Mouse (Mus musculus) forebrain, embryonic 12.5 days (tissue): ENCODE measurements around the gene Mcu. TPM values are rescaled to one million over a fixed set of nuclear protein-coding genes. Genes with fewer than 3 reads are reported as not detected.

Experiments used
- ATAC-seq: fragments of 200-750 bp; cut with Nextera tagmentation; 2 replicates; pipeline ENCODE4 v1.8.0; 2017; ENCODE audit warnings: moderate TSS enrichment; ENCODE audit not compliant: low FRiP score
- H3K27ac ChIP-seq: fragments of 300-500 bp; sonication (generic); 2 replicates; pipeline ENCODE4 v1.5.1; 2016; ENCODE audit warnings: mild to moderate bottlenecking
- H3K27me3 ChIP-seq: fragments of 300-500 bp; sonication (generic); 2 replicates; pipeline ENCODE4 v1.6.1; 2016; ENCODE audit warnings: mild to moderate bottlenecking
- H3K36me3 ChIP-seq: fragments of 300-500 bp; sonication (generic); replicated peaks from 2 replicates; pipeline ENCODE4 v1.6.1; 2016; ENCODE audit warnings: mild to moderate bottlenecking
- H3K4me1 ChIP-seq: fragments of 300-500 bp; sonication (generic); 2 replicates; pipeline ENCODE4 v1.6.1; 2016
- H3K4me2 ChIP-seq: fragments of 300-500 bp; sonication (generic); 2 replicates; pipeline ENCODE4 v1.6.1; 2016; ENCODE audit warnings: mild to moderate bottlenecking, moderate library complexity
- H3K4me3 ChIP-seq: fragments of 300-500 bp; sonication (generic); replicated peaks from 2 replicates; pipeline ENCODE4 v1.5.1; 2016; ENCODE audit warnings: mild to moderate bottlenecking
- H3K9ac ChIP-seq: fragments of 300-500 bp; sonication (generic); 2 replicates; pipeline ENCODE4 v1.6.1; 2016; ENCODE audit warnings: mild to moderate bottlenecking
- H3K9me3 ChIP-seq: fragments of 300-500 bp; sonication (generic); 2 replicates; pipeline ENCODE4 v1.6.1; 2016
- WGBS: fragments of 180-500 bp; shearing (Covaris S2); methylation state at CpG from one replicate; pipeline ENCODE4 v1.1.7; 2016; 5-methylcytosine and 5-hydroxymethylcytosine counted together
- polyA plus RNA-seq: library from polyadenylated mRNA; unstranded; fragments of >200 nt; fragmentation: Nextera tagmentation; extraction: Ambion mirVana; gene quantifications from 2 replicates; pipeline ENCODE4 v1.2.1, GENCODE M21; 2016

Gene Mcu
- polyA plus RNA-seq, 1 experiment from 2014 or later, result 16.1 TPM

GRCm38 (mm10) chr10:59579645-59580044 lies 36.8 kb downstream of the Mcu start:
- 95% methylated on average over 3 of the region's 3 CpGs for WGBS
- H3K36me3 ChIP-seq, result no peaks in the 10 kb centered on the region

DNA sequence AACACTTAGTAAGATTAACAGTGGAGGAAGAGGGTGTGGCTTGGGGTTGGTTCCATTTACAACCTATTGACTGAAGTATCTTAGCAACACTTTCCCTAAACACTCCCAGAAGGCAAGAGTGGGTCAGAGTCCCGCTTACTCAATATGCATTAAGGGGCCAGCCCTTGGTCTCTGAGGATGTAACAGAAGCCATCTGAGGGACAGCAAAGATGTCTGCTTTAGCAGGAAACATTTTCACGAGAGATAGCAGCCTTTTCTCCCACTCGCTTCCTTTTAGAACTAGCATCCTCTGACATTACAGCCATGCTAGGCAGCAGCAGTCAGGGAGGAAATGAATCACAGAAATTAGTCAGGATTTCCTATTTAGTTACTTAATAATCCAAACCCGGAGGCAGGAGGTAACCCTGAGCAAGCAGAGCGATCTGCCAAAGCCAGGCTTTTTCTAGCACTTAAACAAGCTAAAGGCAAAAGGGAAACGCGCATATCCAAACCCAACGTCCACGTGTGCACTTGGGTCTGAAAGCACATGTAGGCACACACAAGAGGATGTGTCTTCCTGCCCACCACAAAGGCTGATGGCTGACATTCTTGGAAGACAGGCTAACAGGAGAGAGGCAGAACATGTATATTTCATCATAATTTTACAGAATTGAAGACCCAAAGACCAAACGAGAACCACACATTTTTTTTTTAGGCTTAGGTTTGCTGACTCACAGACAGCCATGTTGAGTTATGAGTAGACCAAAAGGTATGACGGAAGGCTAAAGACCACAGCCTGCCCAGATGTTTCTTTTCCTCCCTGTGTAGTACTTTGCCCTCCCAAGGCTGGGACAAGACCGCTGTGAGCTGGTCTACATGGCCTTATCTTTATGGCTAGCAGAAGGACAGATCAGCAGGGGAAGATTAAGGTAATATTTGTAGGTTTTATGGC lies 38.4 kb downstream of the Mcu start:
- Histone ChIP-seq H3K4me2 (no peak overlapping the region), H3K27ac (0 out of 2 replicates have a peak overlapping the region, but pooled peaks have one; percentile 8), H3K9me3 (peaks cover 10% of the 10 kb centered on the region), H3K4me3 (no peak overlapping the region), H3K27me3 (no peaks in the 10 kb centered on the region), H3K4me1 (peaks cover 9% of the 10 kb centered on the region; the same call in 1 of the 2 replicates), H3K36me3 (no peaks in the 10 kb centered on the region), H3K9ac (no peak overlapping the region)
- WGBS, result 77% methylated on average over 12 of the region's 12 CpGs
- no peak for ATAC-seq

More at GRCm38 (mm10) chr10:59579645-59580044, 36.8 kb downstream of the Mcu start:
- ATAC-seq, result no peak
- Histone ChIP-seq H3K9ac (no peak overlapping the region), H3K9me3 (no peaks in the 10 kb centered on the region), H3K27ac (no peak overlapping the region), H3K27me3 (no peaks in the 10 kb centered on the region), H3K4me1 (peaks cover 9% of the 10 kb centered on the region; the same call in 1 of the 2 replicates), H3K4me3 (no peak overlapping the region), H3K4me2 (no peak overlapping the region)

- WGBS, result 60% methylated on average over 5 of the region's 5 CpGs
- no peak overlapping the region for H3K9ac ChIP-seq
- ATAC-seq, result no peak
- no peaks in the 10 kb centered on the region for H3K36me3 ChIP-seq
- peaks cover 6% of the 10 kb centered on the region; the same call in 1 of the 2 replicates for H3K4me1 ChIP-seq
- H3K9me3 ChIP-seq, result peaks cover 17% of the 10 kb centered on the region
- no peaks in the 10 kb centered on the region for H3K27me3 ChIP-seq
- no peak overlapping the region for H3K4me3 ChIP-seq
- H3K27ac ChIP-seq, result no peak overlapping the region
- H3K4me2 ChIP-seq, result no peak overlapping the region
Measured at GRCm38 (mm10) chr10:59576305-59576704, 40.2 kb downstream of the Mcu start.

DNA sequence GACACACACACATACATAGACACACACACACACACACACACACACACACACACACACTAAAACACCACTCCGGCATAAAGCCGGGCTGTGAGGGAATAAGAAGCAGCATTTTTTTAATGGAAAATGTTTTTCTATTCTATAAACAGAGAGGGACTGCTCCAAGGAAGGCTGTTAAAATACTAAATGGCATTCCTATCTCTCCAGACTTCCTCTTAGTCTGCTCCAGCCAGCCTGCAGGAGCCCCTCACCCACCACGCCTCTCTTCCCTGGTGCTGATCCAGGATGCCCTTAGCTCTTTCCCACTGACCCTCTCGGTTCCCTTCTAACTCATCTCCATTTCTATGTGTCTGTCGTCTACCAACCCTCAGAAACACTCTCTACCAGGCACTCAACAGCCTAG lies 44.5 kb downstream of the Mcu start:
- H3K36me3 ChIP-seq, result no peaks in the 10 kb centered on the region
- WGBS, result 89% methylated on average over 5 of the region's 5 CpGs

DNA sequence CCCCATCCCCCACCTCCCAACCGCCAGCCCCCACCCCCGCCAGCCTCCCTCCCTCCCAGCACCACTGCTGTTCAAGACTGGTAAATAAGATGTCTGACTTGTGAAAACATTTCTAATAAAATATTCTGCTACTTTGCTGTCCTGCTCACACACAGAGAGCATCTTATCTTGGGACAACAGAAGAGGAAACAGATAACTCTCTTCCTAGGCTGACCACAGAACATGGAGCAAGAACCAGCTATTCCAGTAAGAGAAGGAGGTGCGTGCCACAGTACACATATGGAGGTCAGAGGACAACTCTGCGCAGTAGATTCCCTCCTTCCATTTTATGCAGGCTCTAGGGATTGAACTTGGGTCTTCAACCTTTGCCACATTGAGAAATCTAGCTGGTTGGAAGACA lies 45.2 kb downstream of the Mcu start:
- no peak overlapping the region for H3K4me2 ChIP-seq
- H3K36me3 ChIP-seq, result no peaks in the 10 kb centered on the region
- H3K9ac ChIP-seq, result no peak overlapping the region
- ATAC-seq, result no peak
- no peaks in the 10 kb centered on the region for H3K27me3 ChIP-seq
- H3K9me3 ChIP-seq, result peaks cover 17% of the 10 kb centered on the region
- H3K4me1 ChIP-seq, result peaks cover 13% of the 10 kb centered on the region
- no peak overlapping the region for H3K4me3 ChIP-seq
- H3K27ac ChIP-seq, result no peak overlapping the region
- WGBS, result 93% methylated on average over 4 of the region's 4 CpGs

More for the DNA sequence above, 44.5 kb downstream of the Mcu start:
- Histone ChIP-seq H3K9ac (no peak overlapping the region), H3K4me3 (no peak overlapping the region), H3K9me3 (peaks cover 17% of the 10 kb centered on the region), H3K27ac (no peak overlapping the region), H3K27me3 (no peaks in the 10 kb centered on the region), H3K4me2 (no peak overlapping the region), H3K4me1 (peaks cover 13% of the 10 kb centered on the region)
- no peak for ATAC-seq

- 82% methylated on average over 2 of the region's 2 CpGs for WGBS
- no peak for ATAC-seq
- no peak overlapping the region for H3K9ac ChIP-seq
- no peaks in the 10 kb centered on the region for H3K27me3 ChIP-seq
- H3K4me2 ChIP-seq, result no peak overlapping the region
- peaks cover 17% of the 10 kb centered on the region for H3K9me3 ChIP-seq
- H3K36me3 ChIP-seq, result no peaks in the 10 kb centered on the region
- peaks cover 17% of the 10 kb centered on the region for H3K4me1 ChIP-seq
- no peak overlapping the region for H3K27ac ChIP-seq
- H3K4me3 ChIP-seq, result no peak overlapping the region
Measured at GRCm38 (mm10) chr10:59570780-59571179, 45.7 kb downstream of the Mcu start.

GRCm38 (mm10) chr10:59570360-59570759 lies 46.1 kb downstream of the Mcu start:
- H3K27ac ChIP-seq, result no peak overlapping the region
- no peak overlapping the region for H3K4me2 ChIP-seq
- H3K27me3 ChIP-seq, result no peaks in the 10 kb centered on the region
- WGBS, result 90% methylated on average over 6 of the region's 6 CpGs
- no peak overlapping the region for H3K9ac ChIP-seq
- H3K4me3 ChIP-seq, result no peak overlapping the region
- H3K4me1 ChIP-seq, result peaks cover 20% of the 10 kb centered on the region
- H3K36me3 ChIP-seq, result no peaks in the 10 kb centered on the region
- peaks cover 17% of the 10 kb centered on the region for H3K9me3 ChIP-seq
- no peak for ATAC-seq

DNA sequence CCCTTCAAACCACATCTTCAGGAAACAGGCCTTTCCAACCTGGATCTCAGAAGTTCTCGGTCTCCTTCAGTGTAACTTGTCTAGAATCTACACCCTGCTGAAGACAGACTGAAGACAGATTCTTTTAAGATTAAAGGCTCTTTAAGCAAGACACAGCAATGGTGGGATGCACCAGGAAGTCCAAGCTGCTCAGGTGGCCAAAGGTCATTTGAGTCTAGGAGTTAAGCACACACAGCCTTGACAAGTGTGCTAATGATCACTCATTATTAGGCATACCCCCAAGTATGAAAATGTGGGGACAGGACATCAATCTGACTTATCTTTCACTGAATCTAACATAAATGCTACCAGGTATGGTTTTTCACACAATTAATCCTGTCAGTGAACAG lies 47.0 kb downstream of the Mcu start:
- WGBS, result 68% methylated on average over 1 of the region's 1 CpGs
- Histone ChIP-seq H3K36me3 (no peaks in the 10 kb centered on the region), H3K4me3 (no peak overlapping the region), H3K27ac (peak overlapping the region; percentile 36; the same call in 1 of the 2 replicates), H3K9ac (no peak overlapping the region), H3K4me1 (peaks cover 22% of the 10 kb centered on the region), H3K9me3 (peaks cover 17% of the 10 kb centered on the region), H3K27me3 (no peaks in the 10 kb centered on the region), H3K4me2 (no peak overlapping the region)
- no peak for ATAC-seq

DNA sequence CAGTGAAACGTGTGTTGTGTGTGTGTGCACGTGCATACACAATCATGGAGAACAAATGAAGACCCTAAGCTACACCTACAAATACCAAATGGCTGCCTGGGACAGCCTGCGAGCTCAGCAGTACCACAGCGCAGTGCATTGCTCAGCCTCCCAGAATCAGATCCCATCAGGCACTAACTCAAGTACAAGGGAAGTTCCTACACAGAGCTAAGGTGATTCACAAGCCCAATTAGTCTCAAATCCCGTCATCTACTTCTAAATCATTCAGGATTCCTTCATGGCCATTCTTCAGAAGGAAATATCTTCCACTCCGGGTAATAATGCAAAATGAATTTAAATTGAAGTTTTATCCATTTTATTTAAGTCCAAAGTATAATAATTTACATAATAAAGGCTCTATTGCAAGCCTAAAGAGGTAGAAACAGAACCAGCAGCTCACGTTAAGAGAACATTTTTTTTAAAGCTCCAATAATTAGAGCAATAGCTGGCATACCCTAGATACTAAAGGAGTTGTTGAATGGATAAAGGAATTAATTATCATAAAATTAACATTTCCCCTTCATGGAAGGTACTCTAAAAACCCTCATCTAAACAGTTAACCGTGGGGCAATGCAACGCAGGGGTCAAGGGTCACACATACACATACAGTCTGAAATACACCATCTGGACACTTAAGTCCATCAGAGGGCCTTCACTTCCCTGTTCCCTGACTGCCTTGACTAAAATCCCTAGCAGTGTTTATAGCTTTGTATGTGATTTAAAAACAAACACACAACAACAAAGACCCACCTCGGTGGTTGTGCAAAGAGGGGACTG lies 47.6 kb downstream of the Mcu start:
- peak overlapping the region; percentile 36; the same call in 1 of the 2 replicates for H3K27ac ChIP-seq
- no peaks in the 10 kb centered on the region for H3K27me3 ChIP-seq
- WGBS, result 39% methylated on average over 10 of the region's 10 CpGs
- peaks cover 13% of the 10 kb centered on the region for H3K9me3 ChIP-seq
- H3K36me3 ChIP-seq, result no peaks in the 10 kb centered on the region
- peak; percentile 49; the same call in 1 of the 2 replicates for ATAC-seq
- H3K4me1 ChIP-seq, result peaks cover 22% of the 10 kb centered on the region
- no peak overlapping the region for H3K9ac ChIP-seq
- H3K4me3 ChIP-seq, result no peak overlapping the region
- no peak overlapping the region for H3K4me2 ChIP-seq

DNA sequence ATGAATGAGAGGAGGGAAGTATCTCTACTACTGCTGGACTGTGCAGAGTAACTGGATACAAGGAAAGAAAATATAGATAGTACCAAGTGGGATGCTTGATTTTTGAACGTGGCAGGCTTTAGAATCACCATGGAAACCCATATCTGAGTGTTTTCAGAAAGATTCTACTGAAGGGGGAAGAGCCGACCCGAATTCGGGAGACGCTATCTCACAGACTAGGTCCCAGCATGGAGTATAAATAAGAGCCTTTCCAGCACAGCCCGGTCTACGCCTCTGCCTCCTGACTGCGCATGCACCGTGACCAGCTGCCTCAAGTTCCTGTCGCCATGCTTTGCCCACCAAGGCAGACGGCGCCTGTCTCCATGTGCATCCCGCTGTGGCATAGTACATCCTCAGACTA lies 49.5 kb downstream of the Mcu start:
- no peaks in the 10 kb centered on the region for H3K36me3 ChIP-seq
- H3K27me3 ChIP-seq, result no peaks in the 10 kb centered on the region
- 92% methylated on average over 13 of the region's 13 CpGs for WGBS
- no peak overlapping the region for H3K9ac ChIP-seq
- no peak overlapping the region for H3K4me2 ChIP-seq
- peaks cover 22% of the 10 kb centered on the region for H3K4me1 ChIP-seq
- no peaks in the 10 kb centered on the region for H3K9me3 ChIP-seq
- H3K27ac ChIP-seq, result no peak overlapping the region
- no peak overlapping the region for H3K4me3 ChIP-seq
- no peak for ATAC-seq

GRCm38 (mm10) chr10:59565995-59566410 lies 50.5 kb downstream of the Mcu start:
- Histone ChIP-seq H3K4me1 (peaks cover 22% of the 10 kb centered on the region), H3K9ac (no peak overlapping the region), H3K9me3 (no peaks in the 10 kb centered on the region), H3K36me3 (no peaks in the 10 kb centered on the region), H3K4me2 (no peak overlapping the region), H3K4me3 (no peak overlapping the region), H3K27me3 (no peaks in the 10 kb centered on the region), H3K27ac (no peak overlapping the region)
- ATAC-seq, result no peak
- 74% methylated on average over 2 of the region's 2 CpGs for WGBS

DNA sequence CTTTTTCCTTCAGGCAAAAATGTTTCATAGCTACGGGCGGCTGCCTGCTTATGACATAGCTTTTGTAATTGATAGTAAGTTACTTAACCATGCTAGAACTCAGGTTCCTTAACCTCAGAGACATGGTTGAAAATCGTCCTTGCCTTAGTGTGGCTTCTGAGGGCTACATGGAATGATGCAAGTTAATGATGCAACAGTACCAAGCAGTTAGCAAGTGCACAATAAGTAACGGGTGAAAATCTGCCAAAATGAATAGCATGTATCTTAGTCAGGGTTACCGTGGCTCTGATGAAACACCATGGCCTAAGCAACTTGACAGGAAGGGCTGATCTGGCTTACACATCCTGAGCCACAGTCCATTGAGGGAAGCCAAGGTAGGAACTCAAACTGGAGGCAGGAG lies 51.9 kb downstream of the Mcu start:
- no peak overlapping the region for H3K9ac ChIP-seq
- no peak overlapping the region for H3K4me3 ChIP-seq
- no peak overlapping the region for H3K27ac ChIP-seq
- WGBS, result 88% methylated on average over 5 of the region's 5 CpGs
- no peak for ATAC-seq
- no peaks in the 10 kb centered on the region for H3K9me3 ChIP-seq
- no peaks in the 10 kb centered on the region for H3K27me3 ChIP-seq
- no peaks in the 10 kb centered on the region for H3K36me3 ChIP-seq
- H3K4me2 ChIP-seq, result no peak overlapping the region
- H3K4me1 ChIP-seq, result peaks cover 17% of the 10 kb centered on the region
